Mouse (Mus musculus) midbrain, embryonic 12.5 days (tissue): Measurements from ENCODE around the gene Ube4a. TPM values are rescaled to one million over a fixed set of nuclear protein-coding genes. Genes with fewer than 3 reads are reported as not detected.

ENCODE experiments used
- ATAC-seq: fragments of 200-750 bp; cut with Nextera tagmentation; 2 replicates; pipeline ENCODE4 v1.8.0; 2017; ENCODE audit warnings: low read depth, moderate TSS enrichment, moderate library complexity; ENCODE audit not compliant: low FRiP score
- H3K27ac ChIP-seq: fragments of 300-500 bp; sonication (generic); replicated peaks from 2 replicates; pipeline ENCODE4 v1.5.1; 2016; ENCODE audit warnings: mild to moderate bottlenecking
- H3K27me3 ChIP-seq: fragments of 300-500 bp; sonication (generic); 2 replicates; pipeline ENCODE4 v1.6.1; 2016; ENCODE audit warnings: mild to moderate bottlenecking
- H3K36me3 ChIP-seq: fragments of 300-500 bp; sonication (generic); 2 replicates; pipeline ENCODE4 v1.6.1; 2016
- H3K4me1 ChIP-seq: fragments of 300-500 bp; sonication (generic); 2 replicates; pipeline ENCODE4 v1.6.1; 2016
- H3K4me2 ChIP-seq: fragments of 300-500 bp; sonication (generic); replicated peaks from 2 replicates; pipeline ENCODE4 v1.6.1; 2016; ENCODE audit warnings: mild to moderate bottlenecking, moderate library complexity
- H3K4me3 ChIP-seq: fragments of 300-500 bp; sonication (generic); 2 replicates; pipeline ENCODE4 v1.5.1; 2016; ENCODE audit warnings: mild to moderate bottlenecking
- H3K9ac ChIP-seq: fragments of 300-500 bp; sonication (generic); replicated peaks from 2 replicates; pipeline ENCODE4 v1.6.1; 2016; ENCODE audit warnings: mild to moderate bottlenecking, moderate library complexity
- H3K9me3 ChIP-seq: fragments of 300-500 bp; sonication (generic); 2 replicates; pipeline ENCODE4 v1.6.1; 2016; ENCODE audit warnings: mild to moderate bottlenecking
- WGBS: fragments of 180-500 bp; shearing (Covaris S2); methylation state at CpG from one replicate; pipeline ENCODE4 v1.1.7; 2016; 5-methylcytosine and 5-hydroxymethylcytosine counted together
- polyA plus RNA-seq: library from polyadenylated mRNA; unstranded; fragments of >200 nt; fragmentation: Nextera tagmentation; extraction: Ambion mirVana; gene quantifications from 2 replicates; pipeline ENCODE4 v1.2.1, GENCODE M21; 2016

The Ube4a gene
- polyA plus RNA-seq, 1 experiment from 2014 or later, result 34.6 TPM

- no peak for ATAC-seq
- Histone ChIP-seq H3K4me3 (no peak overlapping the region), H3K9ac (no peak overlapping the region), H3K27ac (no peak overlapping the region), H3K4me1 (peaks cover 62% of the 10 kb centered on the region), H3K9me3 (no peaks in the 10 kb centered on the region), H3K27me3 (no peaks in the 10 kb centered on the region), H3K36me3 (peaks cover 4% of the 10 kb centered on the region; the same call in 1 of the 2 replicates), H3K4me2 (peak overlapping the region; percentile 88)
- WGBS, result 90% methylated on average over 7 of the region's 7 CpGs
Observed at GRCm38 (mm10) chr9:44877686-44878085, 87.7 kb downstream of the Ube4a start.

DNA sequence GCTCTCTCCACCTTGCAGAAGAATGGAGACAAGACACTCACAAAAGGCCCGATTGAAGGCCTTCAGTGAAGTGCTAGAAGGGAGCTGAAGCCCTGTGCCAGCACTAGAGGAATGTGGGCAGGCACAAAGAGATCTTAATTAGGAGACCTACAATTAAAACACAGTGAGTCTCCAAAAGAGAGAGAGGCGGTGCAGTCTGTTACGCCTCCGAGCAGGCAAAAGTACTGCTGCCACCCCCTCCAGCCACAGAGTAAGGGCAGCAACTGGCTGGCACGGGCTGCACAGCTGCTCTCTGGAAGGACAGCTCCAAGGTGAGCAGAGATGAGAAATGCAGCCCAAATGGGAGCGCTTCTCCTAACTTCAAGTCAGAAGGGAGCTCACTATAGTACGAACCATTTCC lies 89.9 kb downstream of the Ube4a start:
- no peak overlapping the region for H3K27ac ChIP-seq
- no peak overlapping the region for H3K4me3 ChIP-seq
- H3K4me1 ChIP-seq, result peaks cover 62% of the 10 kb centered on the region
- H3K36me3 ChIP-seq, result peaks cover 8% of the 10 kb centered on the region; the same call in 1 of the 2 replicates
- no peak for ATAC-seq
- H3K27me3 ChIP-seq, result no peaks in the 10 kb centered on the region
- H3K9ac ChIP-seq, result no peak overlapping the region
- H3K9me3 ChIP-seq, result no peaks in the 10 kb centered on the region
- no peak overlapping the region for H3K4me2 ChIP-seq
- WGBS, result 62% methylated on average over 7 of the region's 7 CpGs

GRCm38 (mm10) chr9:44874198-44874597 lies 91.2 kb downstream of the Ube4a start:
- no peak for ATAC-seq
- H3K36me3 ChIP-seq, result peaks cover 8% of the 10 kb centered on the region; the same call in 1 of the 2 replicates
- no peaks in the 10 kb centered on the region for H3K27me3 ChIP-seq
- no peaks in the 10 kb centered on the region for H3K9me3 ChIP-seq
- H3K4me2 ChIP-seq, result no peak overlapping the region
- H3K4me3 ChIP-seq, result no peak overlapping the region
- 0 out of 2 replicates have a peak overlapping the region, but pooled peaks have one; percentile 24 for H3K9ac ChIP-seq
- H3K4me1 ChIP-seq, result peaks cover 57% of the 10 kb centered on the region
- no peak overlapping the region for H3K27ac ChIP-seq

- Histone ChIP-seq H3K4me1 (peaks cover 52% of the 10 kb centered on the region), H3K9me3 (no peaks in the 10 kb centered on the region), H3K27me3 (no peaks in the 10 kb centered on the region), H3K9ac (no peak overlapping the region), H3K27ac (no peak overlapping the region), H3K4me2 (no peak overlapping the region), H3K4me3 (no peak overlapping the region), H3K36me3 (peaks cover 8% of the 10 kb centered on the region; the same call in 1 of the 2 replicates)
- no peak for ATAC-seq
- WGBS, result 81% methylated on average over 5 of the region's 5 CpGs
Observed at GRCm38 (mm10) chr9:44873665-44874064, 91.7 kb downstream of the Ube4a start.

Other genes starting within 250 kb of the Ube4a start
- 72.8 and 74.5 TPM in 2 replicates for gene Phldb1, start 230.4 kb downstream of the Ube4a start, polyA plus RNA-seq
- 175 and 179 TPM in 2 replicates for gene Arcn1, start 197.8 kb downstream of the Ube4a start, polyA plus RNA-seq
- gene Ift46, start 197.7 kb downstream of the Ube4a start, polyA plus RNA-seq, result 156 TPM in 2 replicates
- gene Tmem25, start 166.3 kb downstream of the Ube4a start, polyA plus RNA-seq, result 5.5 and 5.9 TPM in 2 replicates
- gene Ttc36, start 162.5 kb downstream of the Ube4a start, polyA plus RNA-seq, result not detected in 2 replicates
- gene Kmt2a, start 84.3 kb downstream of the Ube4a start, polyA plus RNA-seq, result 32.3 and 32.8 TPM in 2 replicates
- gene Atp5l, start 44.9 kb downstream of the Ube4a start, polyA plus RNA-seq, result 524 and 532 TPM in 2 replicates
- not detected in 2 replicates for gene Cd3g, start 14.8 kb upstream of the Ube4a start, polyA plus RNA-seq
- gene Cd3d, start 16.2 kb upstream of the Ube4a start, polyA plus RNA-seq, result not detected in 2 replicates
- gene Cd3e, start 44.0 kb upstream of the Ube4a start, polyA plus RNA-seq, result not detected in 2 replicates
- 0.67 and 0.98 TPM in 2 replicates for gene Mpzl2, start 74.2 kb upstream of the Ube4a start, polyA plus RNA-seq
- gene Mpzl3, start 89.6 kb upstream of the Ube4a start, polyA plus RNA-seq, result 2.4 TPM in 2 replicates
- 0.17 and 0.25 TPM in 2 replicates for gene Jaml, start 113.6 kb upstream of the Ube4a start, polyA plus RNA-seq
- 4.2 and 4.3 TPM in 2 replicates for gene Scn2b, start 152.2 kb upstream of the Ube4a start, polyA plus RNA-seq
- 0.15 and 0.18 TPM in 2 replicates for gene Scn4b, start 172.8 kb upstream of the Ube4a start, polyA plus RNA-seq
- not detected in 2 replicates for gene BC049352, start 216.4 kb upstream of the Ube4a start, polyA plus RNA-seq
- not detected in 2 replicates for gene Tmprss4, start 238.5 kb upstream of the Ube4a start, polyA plus RNA-seq